Mouse (Mus musculus): Measurements from ENCODE around the gene Hcn2.

DNA sequence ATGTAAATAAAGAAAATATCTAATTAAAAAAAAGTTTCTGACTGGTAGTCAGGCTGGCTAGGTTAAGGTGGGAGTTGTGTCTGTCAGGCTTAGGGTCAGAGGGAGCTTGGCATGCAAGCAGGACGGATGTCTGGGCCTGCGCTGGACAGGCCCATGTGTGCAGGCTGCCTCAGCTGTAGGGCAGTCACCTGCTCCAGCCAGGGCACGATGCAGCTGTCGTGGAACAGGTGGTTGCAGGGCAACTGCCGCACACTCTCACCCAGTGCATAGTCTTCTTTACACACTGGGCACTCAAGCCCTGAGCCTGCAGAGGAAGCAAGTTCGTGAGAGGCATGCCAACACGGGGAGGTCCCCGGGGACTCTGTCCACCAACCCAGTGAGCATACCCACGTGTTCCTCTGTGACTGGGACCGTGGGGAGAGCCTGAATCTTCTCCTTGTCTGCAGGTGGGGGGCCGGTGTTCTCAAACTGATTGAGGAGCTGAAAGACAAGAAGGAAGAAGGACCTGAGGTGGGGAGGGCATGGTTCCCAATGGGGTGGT lies 44.2 kb downstream of the Hcn2 start:
- no peak for TF ChIP-seq CTCF (IDR thresholded peaks at IDR 0.05; ENCODE audit: borderline replicate concordance, insufficient read depth, low read depth, low read length)
- no peak for TF ChIP-seq POLR2A (IDR thresholded peaks at IDR 0.05; ENCODE audit: borderline replicate concordance, insufficient read depth, low read length)
